Mouse (Mus musculus) B cell, adult 62 days (primary cell): Measurements from ENCODE around the gene Slc25a44. TPM values are rescaled to one million over a fixed set of nuclear protein-coding genes. Genes with fewer than 3 reads are reported as not detected.

ENCODE experiments used
- total RNA-seq: library from RNA; stranded (reverse); gene quantifications from 4 replicates; pipeline ENCODE4 v1.2.4, GENCODE M21; 2023

The Slc25a44 gene
- total RNA-seq, result 19.0 to 22.3 TPM (median 20.2 TPM) in 4 replicates

GRCm38 (mm10) chr3:88424605-88425329, at the start of gene Slc25a44:
Gene Slc25a44, minus strand, starts transcription at chr3:88425139.

GRCm38 (mm10) chr3:88460983-88461696, 36.2 kb upstream of the Slc25a44 start, which contains the start of gene Sema4a:
Gene Sema4a, minus strand, starts transcription at chr3:88461182.

GRCm38 (mm10) chr3:88409741-88410644, 14.9 kb downstream of the Slc25a44 start, which contains the start of gene Pmf1:
Gene Pmf1, minus strand, starts transcription at chr3:88410331.

GRCm38 (mm10) chr3:88384364-88384763, 40.6 kb downstream of the Slc25a44 start, which contains the start of gene Bglap:
Gene Bglap, minus strand, starts transcription at chr3:88384464.

GRCm38 (mm10) chr3:88378599-88378998, 46.3 kb downstream of the Slc25a44 start, which contains the start of gene Bglap2:
Gene Bglap2, minus strand, starts transcription at chr3:88378699.

GRCm38 (mm10) chr3:88372643-88373042, 52.3 kb downstream of the Slc25a44 start, which contains the start of gene Bglap3:
Gene Bglap3, minus strand, starts transcription at chr3:88372743.

GRCm38 (mm10) chr3:88364337-88364736, 60.6 kb downstream of the Slc25a44 start, which contains the start of gene Paqr6:
Gene Paqr6, plus strand, starts transcription at chr3:88364584.

Other genes with a start within 250 kb of the Slc25a44 start
- gene Rhbg, start 170.4 kb downstream of the Slc25a44 start, total RNA-seq, result not detected in 4 replicates
- gene Gm38392, start 137.9 kb downstream of the Slc25a44 start, total RNA-seq, result 0.63 TPM in 1 of 4 replicates, not detected in the others
- 4.0 to 6.9 TPM (median 4.8 TPM) in 4 replicates for gene Tsacc, start 128.1 kb downstream of the Slc25a44 start, total RNA-seq
- 145 to 179 TPM (median 165 TPM) in 4 replicates for gene Cct3, start 128.0 kb downstream of the Slc25a44 start, total RNA-seq
- 124 to 147 TPM (median 133 TPM) in 4 replicates for gene Glmp, start 100.1 kb downstream of the Slc25a44 start, total RNA-seq
- gene Tmem79, start 89.0 kb downstream of the Slc25a44 start, total RNA-seq, result 0.37 to 2.3 TPM (median 1.8 TPM) in 4 replicates
- gene Smg5, start 88.9 kb downstream of the Slc25a44 start, total RNA-seq, result 107 to 116 TPM (median 112 TPM) in 4 replicates
- gene Paqr6, start 60.6 kb downstream of the Slc25a44 start, total RNA-seq, result 0.73 to 1.7 TPM (median 1.3 TPM) in 4 replicates
- 1.2 TPM in 1 of 4 replicates, not detected in the others for gene Bglap3, start 52.4 kb downstream of the Slc25a44 start, total RNA-seq
- not detected in 4 replicates for gene Bglap2, start 46.4 kb downstream of the Slc25a44 start, total RNA-seq
- not detected in 4 replicates for gene Bglap, start 40.7 kb downstream of the Slc25a44 start, total RNA-seq
- 65.0 to 68.1 TPM (median 67.2 TPM) in 4 replicates for gene Pmf1, start 14.8 kb downstream of the Slc25a44 start, total RNA-seq
- gene Sema4a, start 36.0 kb upstream of the Slc25a44 start, total RNA-seq, result 0.63 to 2.0 TPM (median 1.4 TPM) in 4 replicates
- gene Lmna, start 84.8 kb upstream of the Slc25a44 start, total RNA-seq, result 24.0 to 27.8 TPM (median 25.7 TPM) in 4 replicates
- gene Mex3a, start 107.3 kb upstream of the Slc25a44 start, total RNA-seq, result 1.2 to 1.5 TPM (median 1.4 TPM) in 4 replicates
- gene Rab25, start 123.2 kb upstream of the Slc25a44 start, total RNA-seq, result 0.82 to 2.1 TPM (median 1.1 TPM) in 3 of 4 replicates, not detected in the other
- 80.5 to 103 TPM (median 86.2 TPM) in 4 replicates for gene Lamtor2, start 127.9 kb upstream of the Slc25a44 start, total RNA-seq
- 43.5 to 47.4 TPM (median 45.2 TPM) in 4 replicates for gene Ubqln4, start 128.6 kb upstream of the Slc25a44 start, total RNA-seq
- gene Ssr2, start 150.7 kb upstream of the Slc25a44 start, total RNA-seq, result 59.8 to 67.5 TPM (median 65.0 TPM) in 4 replicates
- 219 to 260 TPM (median 245 TPM) in 4 replicates for gene Arhgef2, start 180.8 kb upstream of the Slc25a44 start, total RNA-seq
- gene Rxfp4, start 228.0 kb upstream of the Slc25a44 start, total RNA-seq, result not detected in 4 replicates